Mouse (Mus musculus) lung, embryonic 16.5 days (tissue): ENCODE measurements around the gene Herc3. TPM values are rescaled to one million over a fixed set of nuclear protein-coding genes. Genes with fewer than 3 reads are reported as not detected.

ENCODE experiments used
- ATAC-seq: fragments of 200-750 bp; cut with Nextera tagmentation; 2 replicates; pipeline ENCODE4 v1.8.0; 2017; ENCODE audit warnings: low read depth, mild to moderate bottlenecking, moderate library complexity
- H3K27ac ChIP-seq: fragments of 300-500 bp; sonication (generic); 2 replicates; pipeline ENCODE4 v1.5.1; 2014; ENCODE audit warnings: mild to moderate bottlenecking, control low read depth, low read length
- H3K27me3 ChIP-seq: fragments of 300-500 bp; sonication (generic); 2 replicates; pipeline ENCODE4 v1.6.1; 2014; ENCODE audit warnings: low read depth, low read length, mixed read lengths; ENCODE audit not compliant: control insufficient read depth, insufficient read depth
- H3K36me3 ChIP-seq: fragments of 300-500 bp; sonication (generic); 2 replicates; pipeline ENCODE4 v1.6.1; 2014; ENCODE audit warnings: low read length; ENCODE audit not compliant: control insufficient read depth, insufficient read depth
- H3K4me1 ChIP-seq: fragments of 300-500 bp; sonication (generic); replicated peaks from 2 replicates; pipeline ENCODE4 v1.6.1; 2014; ENCODE audit warnings: low read length, mixed read lengths; ENCODE audit not compliant: control insufficient read depth, insufficient read depth
- H3K4me2 ChIP-seq: fragments of 300-500 bp; sonication (generic); 2 replicates; pipeline ENCODE4 v1.6.1; 2014; ENCODE audit warnings: low read depth, low read length, control low read depth
- H3K4me3 ChIP-seq: fragments of 300-500 bp; sonication (generic); 2 replicates; pipeline ENCODE4 v1.5.1; 2014; ENCODE audit warnings: mild to moderate bottlenecking, low read length, control low read depth
- H3K9ac ChIP-seq: fragments of 300-500 bp; sonication (generic); 2 replicates; pipeline ENCODE4 v1.6.1; 2014; ENCODE audit warnings: low read length, control low read depth
- H3K9me3 ChIP-seq: fragments of 300-500 bp; sonication (generic); 2 replicates; pipeline ENCODE4 v1.6.1; 2016; ENCODE audit warnings: low read length; ENCODE audit not compliant: control insufficient read depth
- WGBS: fragments of 180-500 bp; shearing (Covaris S2); extraction: QIAGEN DNeasy Blood & Tissue Kit; methylation state at CpG from one replicate; pipeline ENCODE4 v1.1.7; 2014; 5-methylcytosine and 5-hydroxymethylcytosine counted together
- polyA plus RNA-seq: library from polyadenylated mRNA; unstranded; fragments of >200 nt; fragmentation: Nextera tagmentation; extraction: Ambion mirVana; gene quantifications from 2 replicates; pipeline ENCODE4 v1.2.1, GENCODE M21; 2015

The Herc3 gene
- polyA plus RNA-seq, 1 experiment from 2014 or later = 8.0 TPM

GRCm38 (mm10) chr6:58920735-58921134, 89.5 kb downstream of the Herc3 start:
- ATAC-seq = no peak
- H3K9ac ChIP-seq = no peak overlapping the region
- no peaks in the 10 kb centered on the region for H3K9me3 ChIP-seq
- whole genome bisulfite sequencing = 71% methylated on average over 6 of the region's 6 CpGs
- no peak overlapping the region for H3K4me2 ChIP-seq
- H3K36me3 ChIP-seq = no peaks in the 10 kb centered on the region
- no peak overlapping the region for H3K4me3 ChIP-seq
- H3K4me1 ChIP-seq = no peaks in the 10 kb centered on the region
- no peak overlapping the region for H3K27ac ChIP-seq
- no peaks in the 10 kb centered on the region for H3K27me3 ChIP-seq

DNA sequence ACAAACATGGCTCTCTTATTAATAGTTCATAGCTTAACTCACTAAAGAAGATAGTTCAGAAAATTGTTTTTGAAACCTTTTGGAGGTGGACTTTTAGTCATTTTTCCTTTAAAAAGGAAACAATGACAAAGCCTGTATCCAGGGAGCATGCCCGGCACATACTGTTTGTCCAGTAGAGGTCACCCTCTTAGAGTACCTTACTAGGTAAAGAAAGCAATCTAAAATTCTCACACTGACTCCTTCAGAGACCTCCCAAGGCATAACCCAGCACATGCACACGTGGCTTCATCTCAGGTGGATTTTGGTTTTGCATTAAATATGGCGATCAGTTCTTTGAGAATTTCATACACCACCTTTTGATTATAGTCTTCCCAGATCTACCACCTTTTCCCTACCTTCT, 90.4 kb downstream of the Herc3 start:
- no peaks in the 10 kb centered on the region for H3K27me3 ChIP-seq
- no peak overlapping the region for H3K4me2 ChIP-seq
- no peak overlapping the region for H3K4me3 ChIP-seq
- H3K9ac ChIP-seq = no peak overlapping the region
- no peaks in the 10 kb centered on the region for H3K36me3 ChIP-seq
- H3K9me3 ChIP-seq = no peaks in the 10 kb centered on the region
- WGBS = 36% methylated on average over 3 of the region's 3 CpGs
- no peak overlapping the region for H3K27ac ChIP-seq
- no peaks in the 10 kb centered on the region for H3K4me1 ChIP-seq
- ATAC-seq = no peak

DNA sequence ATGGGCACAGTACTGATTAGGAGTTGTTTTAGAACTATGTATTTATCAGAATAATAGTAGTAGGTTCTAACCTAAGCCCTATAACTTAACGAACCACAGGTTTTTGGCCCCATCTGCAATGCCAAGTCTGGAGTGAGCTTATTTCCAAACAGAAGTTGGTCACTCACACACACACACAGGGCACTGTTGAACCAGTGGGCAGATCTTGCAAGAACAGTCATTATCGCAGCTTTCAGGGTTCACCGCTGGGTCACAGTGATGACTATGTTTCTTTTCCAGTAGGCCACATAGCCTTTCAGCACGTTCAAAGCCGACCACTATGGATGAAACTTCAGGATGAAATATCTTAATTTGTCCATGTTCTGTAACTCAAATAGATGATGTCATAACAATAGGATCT, 91.2 kb downstream of the Herc3 start:
- ATAC-seq = no peak
- Histone ChIP-seq H3K9me3 (no peaks in the 10 kb centered on the region), H3K27ac (no peak overlapping the region), H3K36me3 (no peaks in the 10 kb centered on the region), H3K9ac (no peak overlapping the region), H3K4me1 (no peaks in the 10 kb centered on the region), H3K4me2 (no peak overlapping the region), H3K4me3 (no peak overlapping the region), H3K27me3 (no peaks in the 10 kb centered on the region)
- 61% methylated on average over 5 of the region's 5 CpGs for WGBS

- 42% methylated on average over 2 of the region's 2 CpGs for WGBS
- H3K27me3 ChIP-seq = no peaks in the 10 kb centered on the region
- no peaks in the 10 kb centered on the region for H3K4me1 ChIP-seq
- H3K4me3 ChIP-seq = no peak overlapping the region
- H3K27ac ChIP-seq = no peak overlapping the region
- H3K36me3 ChIP-seq = no peaks in the 10 kb centered on the region
- H3K4me2 ChIP-seq = no peak overlapping the region
- no peaks in the 10 kb centered on the region for H3K9me3 ChIP-seq
- 0 out of 2 replicates have a peak, but pooled peaks have one; percentile 28 for ATAC-seq
- no peak overlapping the region for H3K9ac ChIP-seq
These were observed 96.6 kb downstream of the Herc3 start for GRCm38 (mm10) chr6:58927881-58928280.

DNA sequence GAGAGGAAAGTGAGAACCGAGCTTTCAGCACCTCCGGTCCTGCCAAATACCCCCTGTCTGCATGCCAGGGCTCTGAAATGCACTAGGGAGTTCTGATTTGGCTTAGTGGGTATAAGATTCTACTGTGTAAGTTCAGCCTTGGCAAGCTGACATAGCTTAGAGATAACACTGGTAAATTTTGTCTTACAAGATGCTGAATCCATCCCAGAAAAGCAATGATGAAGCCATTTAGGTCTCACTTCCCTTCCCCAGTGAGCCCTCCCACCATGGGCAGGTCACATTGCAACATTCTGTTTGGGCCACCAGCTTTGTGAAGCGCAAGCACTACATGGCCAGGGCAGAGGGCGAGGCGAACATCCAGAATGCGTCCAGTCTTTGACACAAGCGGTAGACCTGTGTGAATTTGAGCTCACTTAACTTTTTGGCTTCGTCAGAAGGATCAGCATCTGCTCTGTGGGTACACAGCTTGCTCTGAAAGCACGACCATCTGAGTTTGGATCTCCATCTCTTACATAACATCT, 98.7 kb downstream of the Herc3 start:
- no peaks in the 10 kb centered on the region for H3K4me1 ChIP-seq
- H3K9me3 ChIP-seq = no peaks in the 10 kb centered on the region
- H3K36me3 ChIP-seq = no peaks in the 10 kb centered on the region
- H3K9ac ChIP-seq = no peak overlapping the region
- 75% methylated on average over 9 of the region's 9 CpGs for WGBS
- no peak overlapping the region for H3K4me2 ChIP-seq
- no peak overlapping the region for H3K4me3 ChIP-seq
- no peaks in the 10 kb centered on the region for H3K27me3 ChIP-seq
- H3K27ac ChIP-seq = no peak overlapping the region
- peak; percentile 64 for ATAC-seq

DNA sequence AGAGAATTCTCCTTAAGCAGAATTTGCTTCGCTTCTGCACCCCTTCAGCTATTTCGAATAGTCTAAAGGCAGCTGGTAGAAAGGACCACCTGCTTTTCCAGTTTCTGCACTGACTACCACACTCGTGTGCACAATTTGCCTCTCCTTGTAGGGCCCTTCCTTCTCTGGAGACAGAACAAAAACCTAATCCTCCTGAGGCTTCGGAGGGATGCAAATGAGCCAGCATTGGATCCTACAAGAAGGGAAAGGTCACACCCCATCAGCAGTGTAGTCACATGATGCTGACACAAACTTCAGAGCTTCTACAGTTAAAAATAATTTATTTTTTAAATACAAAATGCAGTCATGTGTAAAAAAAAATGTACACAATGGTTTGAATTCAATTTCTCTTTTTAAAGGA, 99.9 kb downstream of the Herc3 start:
- no peak for ATAC-seq
- Histone ChIP-seq H3K36me3 (no peaks in the 10 kb centered on the region), H3K4me2 (no peak overlapping the region), H3K4me3 (no peak overlapping the region), H3K9me3 (no peaks in the 10 kb centered on the region), H3K27me3 (no peaks in the 10 kb centered on the region), H3K4me1 (no peaks in the 10 kb centered on the region), H3K9ac (no peak overlapping the region), H3K27ac (no peak overlapping the region)
- 80% methylated on average over 4 of the region's 4 CpGs for WGBS

- H3K4me2 ChIP-seq = no peak overlapping the region
- no peak overlapping the region for H3K9ac ChIP-seq
- H3K4me1 ChIP-seq = no peaks in the 10 kb centered on the region
- no peak overlapping the region for H3K27ac ChIP-seq
- H3K27me3 ChIP-seq = no peaks in the 10 kb centered on the region
- 76% methylated on average over 12 of the region's 12 CpGs for WGBS
- no peak overlapping the region for H3K4me3 ChIP-seq
- H3K36me3 ChIP-seq = no peaks in the 10 kb centered on the region
- no peaks in the 10 kb centered on the region for H3K9me3 ChIP-seq
- ATAC-seq = no peak
These were observed 101.4 kb downstream of the Herc3 start for GRCm38 (mm10) chr6:58932515-58933188.

DNA sequence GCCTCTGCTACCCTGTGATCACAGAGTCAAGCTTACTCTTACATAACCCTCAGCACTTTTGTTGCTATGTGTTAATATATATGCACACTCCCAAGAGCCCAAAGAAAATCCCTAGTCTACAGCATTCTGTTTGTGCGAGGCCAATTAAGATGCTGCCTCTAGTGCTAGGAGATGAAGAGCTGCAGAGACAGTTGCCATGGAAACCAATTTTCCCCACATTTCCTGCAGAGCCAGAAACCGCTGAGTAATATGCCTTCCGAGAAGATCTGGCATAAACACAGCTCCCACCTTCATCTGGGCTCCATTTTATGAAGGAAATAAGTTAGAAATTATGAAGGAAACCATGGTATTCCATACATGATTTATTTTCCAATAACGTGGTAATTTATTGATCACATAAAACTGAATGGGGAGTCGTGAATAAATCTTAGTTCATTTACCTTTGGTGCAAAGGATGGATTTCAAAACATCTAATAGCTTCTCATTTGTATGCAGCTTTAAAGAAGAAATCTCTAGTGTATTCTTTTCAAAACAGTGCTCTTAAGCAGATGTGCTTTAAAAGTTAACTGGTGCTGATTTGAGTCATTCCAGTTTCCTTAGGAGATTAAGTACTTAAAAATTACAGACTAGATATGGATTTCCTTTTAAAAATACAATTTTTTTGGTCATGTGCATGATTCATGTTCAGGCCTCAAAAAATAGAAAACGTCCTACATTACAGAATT, 102.1 kb downstream of the Herc3 start:
- 58% methylated on average over 6 of the region's 6 CpGs for WGBS
- no peaks in the 10 kb centered on the region for H3K4me1 ChIP-seq
- H3K9me3 ChIP-seq = no peaks in the 10 kb centered on the region
- no peaks in the 10 kb centered on the region for H3K36me3 ChIP-seq
- H3K4me2 ChIP-seq = no peak overlapping the region
- no peak for ATAC-seq
- no peak overlapping the region for H3K4me3 ChIP-seq
- H3K9ac ChIP-seq = no peak overlapping the region
- no peak overlapping the region for H3K27ac ChIP-seq
- H3K27me3 ChIP-seq = no peaks in the 10 kb centered on the region

DNA sequence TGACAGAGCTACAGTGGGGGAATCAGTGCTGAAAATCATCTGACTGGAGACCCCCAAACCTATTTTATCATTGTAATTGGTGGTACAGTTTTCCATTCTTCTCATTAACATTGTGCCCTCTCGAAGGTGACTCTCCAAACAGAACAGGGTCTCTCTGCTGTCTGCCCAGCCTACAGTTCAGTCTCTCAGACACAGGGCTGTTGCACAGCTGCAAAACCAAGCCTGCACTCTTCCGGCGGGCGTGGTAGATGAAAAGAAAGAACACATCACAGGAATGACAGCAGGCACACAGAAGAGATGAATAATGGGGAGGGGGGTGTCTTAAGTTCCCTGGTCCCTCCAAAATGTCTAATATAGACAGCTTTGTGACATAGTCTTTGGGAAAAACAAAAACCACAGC, 102.9 kb downstream of the Herc3 start:
- Histone ChIP-seq H3K4me3 (no peak overlapping the region), H3K36me3 (peaks cover 2% of the 10 kb centered on the region; the same call in 1 of the 2 replicates), H3K27me3 (no peaks in the 10 kb centered on the region), H3K4me1 (no peaks in the 10 kb centered on the region), H3K9ac (no peak overlapping the region), H3K9me3 (no peaks in the 10 kb centered on the region), H3K27ac (no peak overlapping the region), H3K4me2 (no peak overlapping the region)
- no peak for ATAC-seq
- WGBS = 76% methylated on average over 4 of the region's 4 CpGs
